In genomic region chr2:25403994-25404393, GRCm38 (mm10) we compare ENCODE assay signal across 11 mouse cellular contexts. TPM values are rescaled to one million over a fixed set of nuclear protein-coding genes. Genes with fewer than 3 reads are reported as not detected.
DNase-seq lines count a peak whose midpoint lies in the region; ATAC-seq lines count a peak whose summit lies in the region.
"Had no signal": no experiment of that assay in that cellular context is flagged by ENCODE, and none has a peak within 500 bp of the region (broad histone marks: within the 10 kb centered on the region; RNA-seq: fewer than 3 reads in every experiment).

No protein-coding gene starts in this region.

- H3K4me2 ChIP-seq in intestine, embryonic 14.5 days (ENCODE audit: low read length): peak overlapping the region; percentile 60
- no peak overlapping the region for H3K4me2 ChIP-seq in intestine, embryonic 16.5 days (ENCODE audit: low read depth, low read length)
- H3K4me2 ChIP-seq in embryonic facial prominence, embryonic 14.5 days (ENCODE audit: low read depth, low read length): peak overlapping the region; percentile 77
- peak overlapping the region; percentile 62 for H3K4me2 ChIP-seq in hindbrain, embryonic 14.5 days (replicated peaks)
- H3K4me2 ChIP-seq in neural tube, embryonic 14.5 days (ENCODE audit: low read depth, low read length): peak overlapping the region; percentile 76

- no peaks in the 10 kb centered on the region for H3K36me3 ChIP-seq in intestine, embryonic 14.5 days (ENCODE audit: control insufficient read depth, insufficient read depth, low read length)
- H3K36me3 ChIP-seq in intestine, embryonic 16.5 days (ENCODE audit: control insufficient read depth, insufficient read depth, low read length): no peaks in the 10 kb centered on the region
- 0 out of 2 replicates have a peak, but pooled peaks cover 4% of the 10 kb centered on the region for H3K36me3 ChIP-seq in embryonic facial prominence, embryonic 14.5 days (ENCODE audit: control insufficient read depth, insufficient read depth, low read length)
- H3K36me3 ChIP-seq in hindbrain, embryonic 14.5 days (replicated peaks; ENCODE audit: control insufficient read depth, insufficient read depth): peaks cover 25% of the 10 kb centered on the region
- H3K36me3 ChIP-seq in neural tube, embryonic 14.5 days (ENCODE audit: control insufficient read depth, insufficient read depth, low read length): peaks cover 15% of the 10 kb centered on the region

- 76% methylated on average over 4 of the region's 4 CpGs for WGBS in intestine, embryonic 14.5 days
- 88% methylated on average over 4 of the region's 4 CpGs for WGBS in intestine, embryonic 16.5 days
- 84% methylated on average over 4 of the region's 4 CpGs for WGBS in embryonic facial prominence, embryonic 14.5 days
- 85% methylated on average over 4 of the region's 4 CpGs for WGBS in hindbrain, embryonic 14.5 days
- WGBS in neural tube, embryonic 14.5 days: 90% methylated on average over 4 of the region's 4 CpGs

- H3K9ac ChIP-seq in intestine, embryonic 14.5 days (ENCODE audit: low read length): no peak overlapping the region
- H3K9ac ChIP-seq in intestine, embryonic 16.5 days (ENCODE audit: low read depth, low read length): no peak overlapping the region; the same call in 1 of the 2 replicates
- peak overlapping the region; percentile 75; the same call in 1 of the 2 replicates for H3K9ac ChIP-seq in embryonic facial prominence, embryonic 14.5 days (ENCODE audit: low read depth, low read length)
- H3K9ac ChIP-seq in hindbrain, embryonic 14.5 days: peak overlapping the region; percentile 99
- H3K9ac ChIP-seq in neural tube, embryonic 14.5 days (replicated peaks; ENCODE audit: low read depth, low read length): peak overlapping the region; percentile 98

- H3K9me3 ChIP-seq in intestine, embryonic 14.5 days (ENCODE audit: control insufficient read depth, low read length): no peaks in the 10 kb centered on the region
- no peaks in the 10 kb centered on the region for H3K9me3 ChIP-seq in intestine, embryonic 16.5 days (ENCODE audit: control insufficient read depth, low read length)
- H3K9me3 ChIP-seq in embryonic facial prominence, embryonic 14.5 days (ENCODE audit: control insufficient read depth, low read length): no peaks in the 10 kb centered on the region
- H3K9me3 ChIP-seq in hindbrain, embryonic 14.5 days (ENCODE audit: control insufficient read depth, low read length): no peaks in the 10 kb centered on the region
- H3K9me3 ChIP-seq in neural tube, embryonic 14.5 days (ENCODE audit: control insufficient read depth, low read length): no peaks in the 10 kb centered on the region

- H3K4me1 ChIP-seq in intestine, embryonic 14.5 days (replicated peaks; ENCODE audit: control insufficient read depth, insufficient read depth, low read length): no peaks in the 10 kb centered on the region
- peaks cover 10% of the 10 kb centered on the region; the same call in 1 of the 2 replicates for H3K4me1 ChIP-seq in intestine, embryonic 16.5 days (ENCODE audit: control insufficient read depth, insufficient read depth, low read length)
- no peaks in the 10 kb centered on the region for H3K4me1 ChIP-seq in embryonic facial prominence, embryonic 14.5 days (ENCODE audit: control insufficient read depth, insufficient read depth, low read length)
- peaks cover 32% of the 10 kb centered on the region for H3K4me1 ChIP-seq in hindbrain, embryonic 14.5 days (replicated peaks; ENCODE audit: control insufficient read depth, insufficient read depth, low read length)
- peaks cover 27% of the 10 kb centered on the region for H3K4me1 ChIP-seq in neural tube, embryonic 14.5 days (ENCODE audit: control insufficient read depth, insufficient read depth, low read length)

- no peak overlapping the region for H3K4me3 ChIP-seq in intestine, embryonic 14.5 days (ENCODE audit: low read depth, low read length)
- no peak overlapping the region for H3K4me3 ChIP-seq in intestine, embryonic 16.5 days (ENCODE audit: low read length)
- peak overlapping the region; percentile 70 for H3K4me3 ChIP-seq in embryonic facial prominence, embryonic 14.5 days (ENCODE audit: low read depth, low read length)
- H3K4me3 ChIP-seq in hindbrain, embryonic 14.5 days (replicated peaks; ENCODE audit: low read length): peak overlapping the region; percentile 94
- H3K4me3 ChIP-seq in neural tube, embryonic 14.5 days (ENCODE audit: low read depth, low read length): peak overlapping the region; percentile 97

- DNase-seq in intestine, embryonic 14.5 days (ENCODE audit: low spot score): no peak
- DNase-seq in embryonic facial prominence, embryonic 14.5 days (ENCODE audit: low spot score): no peak
- DNase-seq in hindbrain, embryonic 14.5 days (ENCODE audit: low spot score): no peak
- DNase-seq in natural killer cell, adult 2 months (ENCODE audit: low spot score in 2 of 2): no peak
- no peak for DNase-seq in gastrocnemius, postnatal 14 days
- DNase-seq: adrenal gland, postnatal 10 days; heart, adult 11 months; lung, embryonic 14.5 days had no signal

- H3K27ac ChIP-seq in intestine, embryonic 14.5 days (ENCODE audit: low read depth): no peak overlapping the region
- H3K27ac ChIP-seq in intestine, embryonic 16.5 days (ENCODE audit: low read length): no peak overlapping the region
- no peak overlapping the region for H3K27ac ChIP-seq in embryonic facial prominence, embryonic 14.5 days (replicated peaks; ENCODE audit: low read depth, low read length)
- peak overlapping the region; percentile 95; the same call in 1 of the 2 replicates for H3K27ac ChIP-seq in hindbrain, embryonic 14.5 days
- peak overlapping the region; percentile 92; the same call in 1 of the 2 replicates for H3K27ac ChIP-seq in neural tube, embryonic 14.5 days (ENCODE audit: low read depth, low read length)

- ATAC-seq in intestine, embryonic 14.5 days (replicated peaks; ENCODE audit: low FRiP score, low TSS enrichment, low read depth): no peak
- ATAC-seq in intestine, embryonic 16.5 days: no peak
- no peak for ATAC-seq in embryonic facial prominence, embryonic 14.5 days (ENCODE audit: low read depth)
- ATAC-seq in hindbrain, embryonic 14.5 days (ENCODE audit: low FRiP score): no peak
- no peak for ATAC-seq in neural tube, embryonic 14.5 days (ENCODE audit: low read depth)
- no peak for ATAC-seq in monocyte, adult 5-6 weeks (replicated peaks; ENCODE audit: insufficient number of reproducible peaks, low FRiP score, low TSS enrichment, poor library complexity, severe bottlenecking)

- peaks cover 59% of the 10 kb centered on the region for H3K27me3 ChIP-seq in intestine, embryonic 14.5 days (replicated peaks; ENCODE audit: control insufficient read depth, insufficient read depth, low read length)
- peaks cover 24% of the 10 kb centered on the region; the same call in 1 of the 2 replicates for H3K27me3 ChIP-seq in intestine, embryonic 16.5 days (replicated peaks; ENCODE audit: control insufficient read depth, insufficient read depth, low read length)
- H3K27me3 ChIP-seq in embryonic facial prominence, embryonic 14.5 days (replicated peaks; ENCODE audit: control insufficient read depth, insufficient read depth, low read length): peaks cover 48% of the 10 kb centered on the region
- peaks cover 19% of the 10 kb centered on the region for H3K27me3 ChIP-seq in hindbrain, embryonic 14.5 days (ENCODE audit: control insufficient read depth, insufficient read depth, low read length)
- H3K27me3 ChIP-seq in neural tube, embryonic 14.5 days (ENCODE audit: control insufficient read depth, insufficient read depth, low read length): peaks cover 8% of the 10 kb centered on the region

- intact Hi-C loops in gastrocnemius, postnatal 14 days (cut with DNase I; ENCODE audit: low total_unique reads): no loop called here

RNA-seq across cellular contexts. Expression of gene Npdc1, which starts 4.8 kb away (rescaled TPM):
- 42.2 and 45.4 TPM in 2 replicates for polyA plus RNA-seq in intestine, embryonic 14.5 days (2014; fragmentation: Nextera tagmentation; extraction: Ambion mirVana)
- polyA plus RNA-seq in intestine, embryonic 16.5 days (2015; fragmentation: Nextera tagmentation; extraction: Ambion mirVana): 48.9 and 51.1 TPM in 2 replicates
- 75.1 TPM in 2 replicates for polyA plus RNA-seq in embryonic facial prominence, embryonic 14.5 days (2014; fragmentation: Nextera tagmentation; extraction: Ambion mirVana)
- polyA plus RNA-seq in hindbrain, embryonic 14.5 days (2014; fragmentation: Nextera tagmentation; extraction: Ambion mirVana): 365 and 378 TPM in 2 replicates
- 397 and 496 TPM in 2 replicates for polyA plus RNA-seq in neural tube, embryonic 14.5 days (2014; fragmentation: Nextera tagmentation; extraction: Ambion mirVana)
- total RNA-seq in monocyte, adult 5-6 weeks (2017): not detected in 3 replicates
- 10 to 100 TPM; 24.0 to 28.1 TPM for total RNA-seq in gastrocnemius, postnatal 14 days (2021)

RNA-seq across cellular contexts. Expression of gene Entpd2, which starts 8.3 kb away (rescaled TPM):
- 5.9 and 7.4 TPM in 2 replicates for polyA plus RNA-seq in intestine, embryonic 14.5 days (2014; fragmentation: Nextera tagmentation; extraction: Ambion mirVana)
- polyA plus RNA-seq in intestine, embryonic 16.5 days (2015; fragmentation: Nextera tagmentation; extraction: Ambion mirVana): 23.7 and 27.4 TPM in 2 replicates
- 11.3 and 12.9 TPM in 2 replicates for polyA plus RNA-seq in embryonic facial prominence, embryonic 14.5 days (2014; fragmentation: Nextera tagmentation; extraction: Ambion mirVana)
- polyA plus RNA-seq in hindbrain, embryonic 14.5 days (2014; fragmentation: Nextera tagmentation; extraction: Ambion mirVana): 2.6 and 3.3 TPM in 2 replicates
- polyA plus RNA-seq in neural tube, embryonic 14.5 days (2014; fragmentation: Nextera tagmentation; extraction: Ambion mirVana): 1.6 and 10.6 TPM in 2 replicates
- not detected in 3 replicates for total RNA-seq in monocyte, adult 5-6 weeks (2017)
- total RNA-seq in gastrocnemius, postnatal 14 days (2021): 10 to 100 TPM; 19.0 to 25.2 TPM

RNA-seq across cellular contexts. Expression of gene Fut7, which starts 19.1 kb away (rescaled TPM):
- polyA plus RNA-seq in intestine, embryonic 14.5 days (2014; fragmentation: Nextera tagmentation; extraction: Ambion mirVana): 0.15 TPM in 1 of 2 replicates, not detected in the other
- polyA plus RNA-seq in intestine, embryonic 16.5 days (2015; fragmentation: Nextera tagmentation; extraction: Ambion mirVana): 0.13 and 0.33 TPM in 2 replicates
- polyA plus RNA-seq in embryonic facial prominence, embryonic 14.5 days (2014; fragmentation: Nextera tagmentation; extraction: Ambion mirVana): 0.10 and 0.11 TPM in 2 replicates
- 0.37 TPM in 1 of 2 replicates, not detected in the other for polyA plus RNA-seq in hindbrain, embryonic 14.5 days (2014; fragmentation: Nextera tagmentation; extraction: Ambion mirVana)
- 0.17 and 0.23 TPM in 2 replicates for polyA plus RNA-seq in neural tube, embryonic 14.5 days (2014; fragmentation: Nextera tagmentation; extraction: Ambion mirVana)
- total RNA-seq in monocyte, adult 5-6 weeks (2017): 8.9 to 13.9 TPM (median 11.0 TPM) in 3 replicates
- total RNA-seq in gastrocnemius, postnatal 14 days (2021): not detected
- polyA plus RNA-seq: lung, embryonic 14.5 days had no signal

RNA-seq across cellular contexts. Expression of gene Abca2, which starts 24.5 kb away (rescaled TPM):
- polyA plus RNA-seq in intestine, embryonic 14.5 days (2014; fragmentation: Nextera tagmentation; extraction: Ambion mirVana): 4.8 and 4.9 TPM in 2 replicates
- polyA plus RNA-seq in intestine, embryonic 16.5 days (2015; fragmentation: Nextera tagmentation; extraction: Ambion mirVana): 2.1 and 2.8 TPM in 2 replicates
- 6.4 and 6.9 TPM in 2 replicates for polyA plus RNA-seq in embryonic facial prominence, embryonic 14.5 days (2014; fragmentation: Nextera tagmentation; extraction: Ambion mirVana)
- 15.6 and 17.3 TPM in 2 replicates for polyA plus RNA-seq in hindbrain, embryonic 14.5 days (2014; fragmentation: Nextera tagmentation; extraction: Ambion mirVana)
- 16.2 and 17.0 TPM in 2 replicates for polyA plus RNA-seq in neural tube, embryonic 14.5 days (2014; fragmentation: Nextera tagmentation; extraction: Ambion mirVana)
- total RNA-seq in monocyte, adult 5-6 weeks (2017): 16.8 to 46.8 TPM (median 17.5 TPM) in 3 replicates
- total RNA-seq in gastrocnemius, postnatal 14 days (2021): 10 to 100 TPM in 1 of 2 experiments, 1 to 10 TPM in 1; 9.2 to 11.6 TPM

RNA-seq across cellular contexts. Expression of gene Sapcd2, which starts 31.9 kb away (rescaled TPM):
- 43.2 and 47.4 TPM in 2 replicates for polyA plus RNA-seq in intestine, embryonic 14.5 days (2014; fragmentation: Nextera tagmentation; extraction: Ambion mirVana)
- polyA plus RNA-seq in intestine, embryonic 16.5 days (2015; fragmentation: Nextera tagmentation; extraction: Ambion mirVana): 56.7 and 66.4 TPM in 2 replicates
- 21.4 and 29.3 TPM in 2 replicates for polyA plus RNA-seq in embryonic facial prominence, embryonic 14.5 days (2014; fragmentation: Nextera tagmentation; extraction: Ambion mirVana)
- 10.0 and 10.8 TPM in 2 replicates for polyA plus RNA-seq in hindbrain, embryonic 14.5 days (2014; fragmentation: Nextera tagmentation; extraction: Ambion mirVana)
- 6.9 and 7.8 TPM in 2 replicates for polyA plus RNA-seq in neural tube, embryonic 14.5 days (2014; fragmentation: Nextera tagmentation; extraction: Ambion mirVana)
- total RNA-seq in monocyte, adult 5-6 weeks (2017): 4.3 TPM in 1 of 3 replicates, not detected in the others
- total RNA-seq in gastrocnemius, postnatal 14 days (2021): 1 to 10 TPM; 1.2 to 1.6 TPM

Comparison
In these comparisons a context has a peak if more than half of its experiments do, and no peak if none do; other contexts are left out.
1. H3K27ac ChIP-seq: peak in hindbrain, embryonic 14.5 days (single experiment) and neural tube, embryonic 14.5 days (single experiment); none in intestine, embryonic 14.5 days (single experiment), intestine, embryonic 16.5 days (single experiment) and embryonic facial prominence, embryonic 14.5 days (single experiment).
2. H3K4me3 ChIP-seq: peak in embryonic facial prominence, embryonic 14.5 days (single experiment), hindbrain, embryonic 14.5 days (single experiment) and neural tube, embryonic 14.5 days (single experiment); none in intestine, embryonic 14.5 days (single experiment) and intestine, embryonic 16.5 days (single experiment).
3. H3K9ac ChIP-seq: peak in embryonic facial prominence, embryonic 14.5 days (single experiment), hindbrain, embryonic 14.5 days (single experiment) and neural tube, embryonic 14.5 days (single experiment); none in intestine, embryonic 14.5 days (single experiment) and intestine, embryonic 16.5 days (single experiment).